20 mouse cellular contexts compared by ENCODE assay signal in the genomic region with DNA sequence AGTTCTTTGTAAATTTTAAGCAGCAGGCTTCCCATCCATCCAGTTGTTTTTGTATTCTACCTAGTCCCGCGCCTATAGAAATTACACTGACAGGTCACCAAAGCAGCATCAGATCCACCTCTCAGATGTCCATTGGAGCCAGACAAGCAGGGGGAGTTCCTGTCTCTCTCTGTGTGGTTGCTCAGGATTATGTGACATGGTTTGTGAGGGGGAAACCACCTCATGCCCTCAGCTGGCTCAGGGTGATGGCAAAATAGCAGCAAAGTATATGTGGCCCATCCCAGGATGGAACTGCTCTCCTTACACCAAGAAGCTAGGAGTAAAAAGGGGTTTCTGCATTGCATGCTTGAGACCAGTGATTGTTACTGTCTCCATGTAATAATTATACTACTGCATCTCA. TPM values are rescaled to one million over a fixed set of nuclear protein-coding genes. Genes with fewer than 3 reads are reported as not detected.
"Had no signal": no experiment of that assay in that cellular context is flagged by ENCODE, and none has a peak within 500 bp of the region (broad histone marks: within the 10 kb centered on the region; RNA-seq: fewer than 3 reads in every experiment).

No protein-coding gene starts in this region.

- H3K4me3 ChIP-seq: lung, embryonic 15.5 days; midbrain, embryonic 10.5 days; midbrain, embryonic 12.5 days; myocyte; neural tube, embryonic 12.5 days had no signal

- DNase-seq: lung, adult 18-20 months; lung, postnatal 10 days; lung, postnatal 4 days; midbrain, embryonic 14.5 days; retina, postnatal 1 day; right cerebral cortex, adult 18-20 months; right cerebral cortex, postnatal 25 days; right cerebral cortex, postnatal 4 days; spleen, adult 18-20 months; thymus, adult 18-20 months; thymus, postnatal 14 days; thymus, postnatal 36 days had no signal

- H3K4me2 ChIP-seq: lung, embryonic 15.5 days; midbrain, embryonic 12.5 days; neural tube, embryonic 12.5 days had no signal

- H3K4me1 ChIP-seq: lung, embryonic 15.5 days; midbrain, embryonic 10.5 days; midbrain, embryonic 12.5 days; neural tube, embryonic 12.5 days had no signal

- H3K9ac ChIP-seq: liver, embryonic 14.5 days; lung, embryonic 15.5 days; midbrain, embryonic 12.5 days; neural tube, embryonic 12.5 days had no signal

- ATAC-seq: midbrain, embryonic 16.5 days had no signal

- H3K9me3 ChIP-seq: lung, embryonic 15.5 days; midbrain, embryonic 10.5 days; midbrain, embryonic 12.5 days; neural tube, embryonic 12.5 days had no signal

- H3K27me3 ChIP-seq: lung, embryonic 15.5 days; midbrain, embryonic 12.5 days; neural tube, embryonic 12.5 days had no signal

- H3K36me3 ChIP-seq: lung, embryonic 15.5 days; midbrain, embryonic 10.5 days; midbrain, embryonic 12.5 days; neural tube, embryonic 12.5 days had no signal

- H3K27ac ChIP-seq: liver, embryonic 14.5 days; lung, embryonic 15.5 days; midbrain, embryonic 10.5 days; midbrain, embryonic 12.5 days; neural tube, embryonic 12.5 days had no signal

RNA-seq across cellular contexts. Expression of a gene that starts 42.3 kb away (rescaled TPM):
- polyA plus RNA-seq: liver, embryonic 14.5 days; thymus, postnatal 0 days had no signal
